Mouse (Mus musculus) myocyte (in vitro differentiated cells): ENCODE measurements around the gene Zfp638. TPM values are rescaled to one million over a fixed set of nuclear protein-coding genes. Genes with fewer than 3 reads are reported as not detected.

Experiments used
- H3K27me3 ChIP-seq: one replicate; pipeline ENCODE4 v1.6.1; 2011; ENCODE audit not compliant: control insufficient read depth, insufficient read depth, insufficient read length
- H3K36me3 ChIP-seq: one replicate; pipeline ENCODE4 v1.6.1; 2011; ENCODE audit not compliant: control insufficient read depth, insufficient read depth
- H3K4me2 ChIP-seq: one replicate; pipeline ENCODE4 v1.6.1; 2011; ENCODE audit warnings: low read depth, control low read depth
- H3K4me3 ChIP-seq: one replicate; pipeline ENCODE4 v1.5.1; 2011; ENCODE audit warnings: mild to moderate bottlenecking, control low read depth, moderate library complexity
- H3K79me2 ChIP-seq: one replicate; pipeline ENCODE4 v1.6.1; 2011; ENCODE audit not compliant: control insufficient read depth, insufficient read depth
- H3ac ChIP-seq: one replicate; pipeline ENCODE4 v1.6.1; 2011; ENCODE audit not compliant: control insufficient read depth, insufficient read length
- CEBPB ChIP-seq: IDR thresholded peaks from 2 replicates; pipeline ENCODE4 v1.6.1; 2011; ENCODE audit warnings: mild to moderate bottlenecking, moderate library complexity; ENCODE audit not compliant: poor library complexity, insufficient read depth, severe bottlenecking
- E2F4 ChIP-seq: IDR thresholded peaks from one replicate; pipeline ENCODE4 v1.6.1; 2011; ENCODE audit warnings: mild to moderate bottlenecking, control low read depth, moderate library complexity; ENCODE audit not compliant: insufficient read depth
- MAX ChIP-seq: IDR thresholded peaks from one replicate; pipeline ENCODE4 v1.6.1; 2011; ENCODE audit warnings: low read depth, mild to moderate bottlenecking, control low read depth
- MYOD1 ChIP-seq, 3 experiments: IDR thresholded peaks; one replicate each; pipeline ENCODE4 v1.6.1; 2011; ENCODE audit warnings: control low read depth in 2 of 3, low read depth in 2 of 3, mild to moderate bottlenecking in 2 of 3, moderate library complexity in 1 of 3; ENCODE audit not compliant: insufficient read length in 2 of 3, control insufficient read depth in 1 of 3
- MYOG ChIP-seq, 3 experiments: IDR thresholded peaks; one replicate each; pipeline ENCODE4 v1.6.1; 2011; ENCODE audit warnings: control low read depth in 2 of 3, low read depth in 2 of 3, mild to moderate bottlenecking in 2 of 3; ENCODE audit not compliant: insufficient read length in 2 of 3, control insufficient read depth in 1 of 3, insufficient read depth in 1 of 3
- POLR2A ChIP-seq: IDR thresholded peaks from one replicate; pipeline ENCODE4 v1.6.1; 2011; ENCODE audit warnings: low read depth, mild to moderate bottlenecking, control low read depth, moderate library complexity; ENCODE audit not compliant: insufficient read length
- POLR2AphosphoS2 ChIP-seq: IDR thresholded peaks from one replicate; pipeline ENCODE4 v1.6.1; 2011; ENCODE audit warnings: low read depth, control low read depth; ENCODE audit not compliant: insufficient read length
- REST ChIP-seq: IDR thresholded peaks from one replicate; pipeline ENCODE4 v1.6.1; 2011; ENCODE audit warnings: mild to moderate bottlenecking, control low read depth, moderate library complexity; ENCODE audit not compliant: insufficient read depth, insufficient read length
- SRF ChIP-seq: IDR thresholded peaks from one replicate; pipeline ENCODE4 v1.6.1; 2011; ENCODE audit warnings: low read depth; ENCODE audit not compliant: control insufficient read depth, insufficient read length
- TCF12 ChIP-seq: IDR thresholded peaks from one replicate; pipeline ENCODE4 v1.6.1; 2011; ENCODE audit warnings: mild to moderate bottlenecking, control low read depth; ENCODE audit not compliant: poor library complexity, insufficient read depth, severe bottlenecking
- TCF3 ChIP-seq: IDR thresholded peaks from one replicate; pipeline ENCODE4 v1.6.1; 2011; ENCODE audit warnings: low read depth, control low read depth; ENCODE audit not compliant: insufficient read length
- USF1 ChIP-seq: IDR thresholded peaks from one replicate; pipeline ENCODE4 v1.6.1; 2011; ENCODE audit warnings: low read depth, mild to moderate bottlenecking, control low read depth, moderate library complexity
- polyA plus RNA-seq: library from polyadenylated mRNA; unstranded; fragments of >200 nt; fragmentation: generic; extraction: Trizol; gene quantifications from one replicate; pipeline ENCODE4 v1.2.1, GENCODE M21; 2012; ENCODE audit warnings: missing spikeins

Zfp638 gene
- polyA plus RNA-seq, 1 experiment, result 6.0 TPM

- Histone ChIP-seq H3K79me2 (no peaks in the 10 kb centered on the region), H3K4me2 (no peak overlapping the region), H3K4me3 (no peak overlapping the region), H3K27me3 (peaks cover 18% of the 10 kb centered on the region), H3K36me3 (no peaks in the 10 kb centered on the region), H3ac (no peak overlapping the region)
- no peak for TF ChIP-seq TCF12
- TF ChIP-seq E2F4, result no peak
- no peak for TF ChIP-seq POLR2A
- no peak for TF ChIP-seq POLR2AphosphoS2
- no peak for TF ChIP-seq TCF3
- no peak for TF ChIP-seq SRF
- TF ChIP-seq REST, result no peak
- TF ChIP-seq CEBPB, result no peak
- no peak for TF ChIP-seq USF1
These were observed 20.8 kb upstream of the Zfp638 start for GRCm38 (mm10) chr6:83846141-83846540.

- TF ChIP-seq MAX (no peak), USF1 (no peak), MYOD1 (IDR thresholded peaks at IDR 0.05; ENCODE audit: control insufficient read depth in 1 of 3, insufficient read length in 2 of 3, low read depth in 2 of 3) (no peak), MYOG (IDR thresholded peaks at IDR 0.05; ENCODE audit: control insufficient read depth in 1 of 3, insufficient read depth in 1 of 3, insufficient read length in 2 of 3, low read depth in 2 of 3) (no peak), SRF (no peak), TCF3 (no peak), POLR2AphosphoS2 (no peak), TCF12 (no peak), POLR2A (no peak), REST (no peak), CEBPB (no peak), E2F4 (no peak)
- Histone ChIP-seq H3K4me3 (no peak overlapping the region), H3K4me2 (no peak overlapping the region)
These were observed 17.5 kb upstream of the Zfp638 start for GRCm38 (mm10) chr6:83849446-83849845.

GRCm38 (mm10) chr6:83857476-83857875 is 9.4 kb upstream of the Zfp638 start:
- Histone ChIP-seq H3K4me3 (no peak overlapping the region), H3K27me3 (peaks cover 11% of the 10 kb centered on the region), H3ac (no peak overlapping the region), H3K36me3 (no peaks in the 10 kb centered on the region), H3K4me2 (no peak overlapping the region), H3K79me2 (no peaks in the 10 kb centered on the region)
- no peak for TF ChIP-seq TCF3
- TF ChIP-seq TCF12, result no peak
- no peak for TF ChIP-seq MAX
- no peak for TF ChIP-seq REST
- TF ChIP-seq MYOD1 (IDR thresholded peaks at IDR 0.05; ENCODE audit: control insufficient read depth in 1 of 3, insufficient read length in 2 of 3, low read depth in 2 of 3), result no peak
- no peak for TF ChIP-seq SRF
- TF ChIP-seq POLR2AphosphoS2, result no peak
- TF ChIP-seq POLR2A, result no peak
- TF ChIP-seq MYOG (IDR thresholded peaks at IDR 0.05; ENCODE audit: control insufficient read depth in 1 of 3, insufficient read depth in 1 of 3, insufficient read length in 2 of 3, low read depth in 2 of 3), result no peak
- TF ChIP-seq E2F4, result no peak
- TF ChIP-seq USF1, result no peak
- TF ChIP-seq CEBPB, result no peak

More at GRCm38 (mm10) chr6:83849446-83849845, 17.5 kb upstream of the Zfp638 start:
- no peaks in the 10 kb centered on the region for H3K36me3 ChIP-seq
- H3K27me3 ChIP-seq, result peaks cover 16% of the 10 kb centered on the region
- H3ac ChIP-seq, result no peak overlapping the region
- no peaks in the 10 kb centered on the region for H3K79me2 ChIP-seq

GRCm38 (mm10) chr6:83860033-83860432 is 6.9 kb upstream of the Zfp638 start:
- H3ac ChIP-seq, result no peak overlapping the region
- no peaks in the 10 kb centered on the region for H3K36me3 ChIP-seq
- no peaks in the 10 kb centered on the region for H3K79me2 ChIP-seq
- H3K27me3 ChIP-seq, result peaks cover 11% of the 10 kb centered on the region
- TF ChIP-seq MYOG (IDR thresholded peaks at IDR 0.05; ENCODE audit: control insufficient read depth in 1 of 3, insufficient read depth in 1 of 3, insufficient read length in 2 of 3, low read depth in 2 of 3) (no peak), SRF (no peak), CEBPB (no peak), POLR2AphosphoS2 (no peak), TCF3 (no peak), MYOD1 (IDR thresholded peaks at IDR 0.05; ENCODE audit: control insufficient read depth in 1 of 3, insufficient read length in 2 of 3, low read depth in 2 of 3) (no peak), POLR2A (no peak), USF1 (no peak), E2F4 (no peak), TCF12 (no peak), REST (no peak), MAX (no peak)
- H3K4me3 ChIP-seq, result no peak overlapping the region
- H3K4me2 ChIP-seq, result no peak overlapping the region

GRCm38 (mm10) chr6:83863538-83863937 is 3.4 kb upstream of the Zfp638 start:
- TF ChIP-seq MYOG (IDR thresholded peaks at IDR 0.05; ENCODE audit: control insufficient read depth in 1 of 3, insufficient read depth in 1 of 3, insufficient read length in 2 of 3, low read depth in 2 of 3) (no peak), SRF (no peak), CEBPB (no peak)
- Histone ChIP-seq H3K4me2 (no peak overlapping the region), H3K27me3 (peaks cover 15% of the 10 kb centered on the region), H3K36me3 (no peaks in the 10 kb centered on the region), H3ac (no peak overlapping the region), H3K4me3 (no peak overlapping the region), H3K79me2 (no peaks in the 10 kb centered on the region)
